Mouse (Mus musculus) urinary bladder, postnatal 4 days (tissue): ENCODE data around the gene Npvf.
A peak's percentile ranks its signal among the peaks of the same experiment; 100 is the strongest.

Experiments used
- DNase-seq, 2 experiments: peaks; one replicate each; pipeline ENCODE4 v3.0.0; 2021 to 2022; ENCODE audit warnings: low spot score in 2 of 2

Npvf gene

GRCm38 (mm10) chr6:50654356-50654755 is at the start of gene Npvf:
Npvf (minus strand) TSS chr6:50654439.
- DNase-seq: no peak

DNA sequence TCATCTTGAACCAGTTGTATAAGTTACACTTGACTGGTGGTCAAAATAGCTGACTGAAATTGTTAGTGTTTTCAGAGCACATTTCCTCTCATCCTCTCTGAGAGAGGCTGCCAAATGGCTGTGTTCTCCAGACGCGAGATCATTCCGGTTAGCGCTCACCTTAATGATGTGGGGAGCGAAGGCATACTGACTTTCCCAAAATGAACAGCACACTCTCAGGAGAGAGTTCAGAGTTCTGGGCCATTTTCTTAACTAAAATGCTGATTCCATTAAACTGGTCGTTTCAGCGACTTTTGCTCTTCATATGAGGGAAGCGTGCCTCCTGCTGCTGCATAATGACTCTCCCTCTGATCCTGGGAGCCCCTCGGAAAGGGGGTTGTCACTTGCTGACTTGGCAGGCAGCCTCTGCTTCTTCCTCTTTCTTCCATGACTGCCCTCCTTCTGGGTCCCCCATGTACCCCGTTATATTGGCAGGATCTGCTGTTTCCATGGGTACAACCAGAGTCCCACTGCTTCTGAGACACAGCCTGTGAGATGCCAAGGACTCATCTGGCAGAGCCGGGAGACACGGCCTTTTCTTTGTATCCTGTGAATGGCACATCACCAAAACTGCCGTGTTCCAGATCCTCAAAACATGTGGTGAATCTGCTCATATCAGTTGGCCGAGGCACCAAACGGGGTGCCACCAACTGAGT is 35.0 kb upstream of the Npvf start:
- DNase-seq: no peak

DNA sequence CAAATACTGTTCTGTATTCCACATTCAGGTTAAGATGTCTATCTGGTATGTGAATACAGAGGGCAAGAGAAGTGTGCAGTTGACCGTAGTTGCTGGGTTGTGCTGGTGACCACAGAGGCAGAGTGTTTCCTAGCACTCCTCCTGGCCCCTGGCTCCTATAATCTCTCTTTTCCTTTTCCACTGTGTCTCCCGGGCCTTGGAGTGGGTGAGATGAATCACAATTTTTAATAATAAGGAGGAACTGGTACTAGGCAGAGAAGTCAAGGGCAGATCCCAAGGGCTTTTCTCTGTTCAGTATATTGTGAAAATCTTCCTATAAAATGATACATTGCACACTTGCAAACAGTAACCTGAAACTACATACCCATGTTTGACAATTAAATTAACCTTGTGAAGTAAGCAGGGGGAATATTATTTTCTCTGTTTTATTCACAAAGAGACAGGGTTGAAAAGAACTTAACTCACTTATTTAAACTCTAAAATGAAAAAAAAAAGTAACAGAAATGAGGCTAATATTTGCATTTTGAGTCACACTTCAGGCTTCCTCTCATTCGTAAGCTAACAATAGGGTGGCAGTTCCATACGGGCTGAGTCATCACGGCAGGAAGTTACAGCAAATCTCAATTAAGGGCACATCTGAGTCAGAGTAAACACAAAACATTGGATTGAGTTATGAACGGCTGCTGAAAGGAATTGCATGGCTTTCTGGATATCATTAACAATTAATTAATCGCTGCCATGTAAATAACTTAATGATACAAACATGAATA is 30.6 kb upstream of the Npvf start:
- no peak for DNase-seq

- no peak for DNase-seq
These were observed 27.3 kb upstream of the Npvf start for GRCm38 (mm10) chr6:50681491-50681890.

GRCm38 (mm10) chr6:50680224-50681215 is 26.3 kb upstream of the Npvf start:
- no peak for DNase-seq

DNA sequence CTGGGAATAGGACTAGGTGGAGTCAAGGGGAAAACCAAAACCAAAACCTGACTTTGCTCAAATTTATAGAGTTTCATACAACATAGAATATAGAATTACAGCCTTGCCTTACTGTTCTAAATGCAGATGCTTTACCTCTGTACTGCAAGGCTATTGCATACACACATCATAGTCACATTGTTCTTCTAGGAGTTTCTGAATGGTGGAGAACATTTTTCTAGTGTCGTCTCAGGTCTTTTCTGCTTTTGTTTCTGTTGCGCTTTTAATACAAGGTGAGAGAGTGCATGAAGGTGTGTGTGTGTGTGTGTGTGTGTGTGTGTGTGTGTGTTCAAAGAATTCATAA is 25.2 kb upstream of the Npvf start:
- no peak for DNase-seq

GRCm38 (mm10) chr6:50678826-50679485 is 24.7 kb upstream of the Npvf start:
- DNase-seq: peak; percentile 65 to 75

DNA sequence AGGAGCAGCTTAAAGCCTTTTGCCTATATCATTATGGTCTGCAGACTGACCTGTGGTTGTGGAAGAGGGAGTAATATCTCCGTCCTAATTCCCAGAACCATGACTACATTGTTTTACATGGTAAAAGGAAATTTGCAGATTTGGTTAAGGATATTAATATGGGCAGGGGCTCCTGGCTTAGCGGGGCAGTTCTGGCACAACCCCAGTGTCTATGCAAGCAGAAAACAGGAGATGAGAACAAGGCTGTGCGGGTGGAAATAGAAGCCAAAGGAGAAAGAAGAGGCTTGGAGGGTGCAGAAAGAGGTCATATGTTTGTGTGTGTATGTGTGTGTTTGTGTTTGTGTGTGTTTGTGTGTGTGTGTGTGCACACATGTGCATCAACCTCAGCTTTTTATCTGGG is 17.0 kb upstream of the Npvf start:
- DNase-seq: no peak

- DNase-seq: no peak
These were observed 12.7 kb upstream of the Npvf start for GRCm38 (mm10) chr6:50666937-50667336.

DNA sequence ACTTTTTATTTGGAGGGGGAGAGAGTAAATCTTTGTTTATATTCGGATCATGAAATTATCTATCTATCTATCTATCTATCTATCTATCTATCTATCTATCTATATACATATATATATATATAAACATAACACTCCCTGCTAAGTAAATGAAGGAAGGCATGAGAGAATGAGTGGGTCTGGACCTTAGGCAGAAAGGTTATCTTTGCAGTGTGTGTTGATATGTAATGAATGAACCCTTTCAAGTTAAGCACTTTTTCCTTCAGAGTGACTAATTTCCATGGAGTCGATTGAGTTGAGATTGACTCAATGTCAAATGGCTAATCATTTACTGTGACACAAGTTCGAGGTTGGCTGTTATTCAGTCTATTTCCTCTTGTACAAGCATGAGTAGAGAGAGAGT is 10.8 kb upstream of the Npvf start:
- DNase-seq: no peak

DNA sequence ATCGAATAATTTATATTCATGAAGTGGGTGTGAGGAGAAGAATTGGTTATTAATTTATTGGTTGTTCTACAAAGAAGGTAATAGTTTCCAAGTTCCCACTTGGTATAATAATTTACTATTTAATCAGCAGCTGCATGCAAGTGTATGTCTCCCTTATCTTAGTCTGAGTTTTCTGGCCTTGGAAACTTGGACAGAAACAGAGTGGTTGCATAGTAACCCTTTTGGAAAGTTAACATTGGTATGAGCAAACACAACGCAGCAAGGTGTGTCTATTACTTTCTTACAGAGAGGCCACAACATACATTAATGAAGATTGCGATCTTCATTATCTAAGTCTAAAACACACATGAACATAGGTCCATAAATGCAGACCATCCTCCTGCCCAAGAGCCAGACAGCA is 10.0 kb upstream of the Npvf start:
- no peak for DNase-seq

DNA sequence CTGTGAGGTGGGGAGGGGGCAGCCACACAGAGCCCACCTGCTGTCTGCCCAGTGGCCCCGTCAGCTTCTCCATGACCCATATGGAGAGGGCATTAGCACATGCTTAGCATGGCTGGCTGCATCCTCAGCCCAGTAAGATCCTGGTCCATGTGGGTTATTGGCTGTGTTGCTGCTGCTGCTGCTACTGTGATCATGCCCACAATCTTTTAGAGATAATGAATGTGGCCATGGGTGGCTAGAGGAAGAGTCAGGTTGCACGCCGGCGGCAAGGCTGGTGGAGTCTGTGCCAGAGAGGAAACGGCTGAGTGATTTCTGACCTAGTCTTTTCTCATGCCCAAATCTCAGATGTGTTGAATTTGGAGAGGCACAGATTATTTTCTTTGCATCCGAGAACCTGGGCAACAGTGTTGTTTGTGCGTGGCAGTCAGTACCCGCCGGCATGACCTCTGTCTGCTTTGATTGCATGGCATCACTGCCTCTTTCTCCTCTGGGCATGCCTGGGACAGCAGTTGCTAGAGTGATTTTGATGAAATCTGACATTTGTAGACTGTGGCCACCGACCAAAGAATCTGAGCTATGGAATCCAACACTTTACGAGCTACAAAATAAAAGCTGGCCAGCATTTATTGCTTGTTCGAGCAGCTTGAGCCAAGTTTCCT is 8.8 kb upstream of the Npvf start:
- peak in 1 of 2 experiments; percentile 37 for DNase-seq

DNA sequence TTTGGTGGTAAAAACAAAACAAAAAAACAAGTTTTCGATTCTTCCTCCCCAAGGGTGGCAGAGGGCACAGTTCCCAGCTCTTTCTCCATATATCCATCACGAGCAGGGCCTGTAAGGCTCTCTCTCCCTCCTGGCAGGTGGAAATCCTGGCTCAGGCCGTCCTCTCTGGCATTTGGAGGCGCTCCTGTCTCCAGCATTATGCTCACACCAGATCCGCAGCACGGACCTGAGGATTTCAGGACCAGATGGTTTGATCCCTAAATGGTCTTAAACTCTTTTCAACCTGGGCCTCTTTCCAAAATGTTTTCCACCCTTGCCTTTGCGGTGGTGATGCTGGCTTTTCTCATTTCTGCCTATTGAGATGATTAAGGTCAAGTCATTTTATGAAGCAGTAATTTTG is 7.5 kb upstream of the Npvf start:
- no peak for DNase-seq

DNA sequence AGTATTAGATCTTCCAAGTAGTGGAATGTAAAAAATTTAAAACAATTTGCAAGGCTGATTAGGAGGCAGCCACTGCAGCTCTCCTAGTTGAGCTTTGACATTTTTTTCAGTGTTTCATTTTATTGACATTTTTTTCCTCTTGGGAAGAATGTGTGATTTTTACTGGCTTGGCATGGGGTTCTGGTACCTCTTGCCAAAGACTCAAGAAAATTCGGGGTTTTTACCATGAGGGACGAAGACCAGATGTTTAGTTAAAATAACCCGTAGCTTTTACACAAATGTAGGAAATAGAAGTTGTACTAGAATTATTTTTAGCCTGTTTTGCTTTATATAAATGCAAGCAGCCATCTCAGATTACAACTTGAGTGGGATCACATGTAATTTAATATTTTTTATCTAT is 4.2 kb upstream of the Npvf start:
- DNase-seq: peak in 1 of 2 experiments; percentile 41

DNA sequence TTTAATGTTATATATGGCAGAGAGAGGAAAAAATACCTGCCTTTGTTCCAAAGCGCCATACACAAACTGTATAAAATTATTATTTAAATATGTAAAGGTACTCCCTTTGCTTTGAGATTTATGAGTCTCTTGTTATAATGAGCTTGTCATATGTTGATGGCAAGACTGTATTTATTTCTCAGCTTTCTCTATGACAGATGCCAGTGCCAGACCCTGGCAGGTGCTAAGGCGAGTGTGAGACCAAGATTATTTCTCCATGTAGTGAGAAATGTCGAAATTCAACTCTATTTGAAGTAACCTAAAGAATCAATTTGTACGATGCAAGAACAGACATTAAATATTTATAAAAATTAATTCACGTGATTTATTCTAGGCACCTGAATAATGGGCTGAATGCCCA is 3.8 kb upstream of the Npvf start:
- DNase-seq: peak in 1 of 2 experiments; percentile 13

GRCm38 (mm10) chr6:50656426-50656825 is 2.2 kb upstream of the Npvf start:
- DNase-seq: peak in 1 of 2 experiments; percentile 5

DNA sequence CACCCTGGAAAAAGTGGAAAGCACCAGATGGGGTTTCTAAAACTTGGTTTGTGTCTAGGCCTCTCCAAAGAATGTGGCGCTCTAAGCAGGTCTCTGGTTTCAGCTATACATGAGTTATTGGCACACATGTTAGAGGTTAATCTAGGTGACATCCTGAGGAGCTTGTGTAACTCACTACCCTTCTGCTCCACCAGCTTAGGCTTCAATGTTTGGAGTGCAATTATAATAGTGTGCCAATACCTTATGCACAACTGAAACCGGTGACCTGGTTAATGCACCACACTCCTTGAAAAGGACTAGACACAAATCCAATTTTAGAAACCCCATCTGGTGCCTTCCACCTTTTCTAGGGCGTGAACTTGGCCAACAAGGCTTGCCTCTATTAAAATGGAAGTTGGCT is 1.7 kb upstream of the Npvf start:
- peak in 1 of 2 experiments; percentile 19 for DNase-seq

DNA sequence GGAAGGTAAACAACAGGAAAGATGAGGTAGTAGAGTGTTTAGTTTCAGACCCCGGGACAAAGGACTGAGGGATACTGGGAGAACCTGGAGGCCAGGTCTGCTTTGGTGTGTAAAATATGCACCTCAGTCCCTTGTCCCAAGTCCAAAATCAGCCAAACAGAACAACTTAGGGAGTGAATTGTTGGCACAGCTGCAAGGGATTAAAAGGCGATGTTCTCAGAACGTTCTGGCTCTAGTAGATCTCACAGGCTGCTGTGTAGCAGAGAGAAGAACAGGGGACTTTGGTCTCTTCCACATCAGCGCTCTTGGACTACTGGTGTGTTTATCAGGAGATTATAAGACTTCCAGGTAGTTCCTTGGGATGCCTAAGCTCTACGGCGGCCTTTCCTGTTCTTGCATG is 6.6 kb downstream of the Npvf start:
- no peak for DNase-seq

DNA sequence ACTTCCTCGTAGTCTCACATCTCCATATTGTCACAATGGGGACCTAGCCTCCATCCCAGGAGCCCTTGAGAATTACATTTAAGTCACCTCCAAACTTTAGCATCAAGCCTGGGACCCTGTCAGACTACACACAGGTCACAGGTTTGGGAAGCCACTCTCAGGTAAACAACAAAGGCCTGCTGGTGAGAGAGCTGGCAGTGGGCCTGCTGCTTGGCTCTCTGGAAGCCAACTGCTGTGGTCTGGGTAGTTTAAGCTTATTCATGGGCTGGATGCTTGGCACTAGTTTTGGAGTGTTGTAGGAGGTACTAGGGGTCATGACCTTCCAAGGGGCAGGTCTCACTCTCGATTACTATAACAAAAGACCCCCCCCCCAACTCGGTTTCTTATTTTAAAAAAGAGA is 7.6 kb downstream of the Npvf start:
- peak in 1 of 2 experiments; percentile 43 for DNase-seq

GRCm38 (mm10) chr6:50644701-50645100 is 9.5 kb downstream of the Npvf start:
- DNase-seq: no peak

- no peak for DNase-seq
These were observed 12.3 kb downstream of the Npvf start for GRCm38 (mm10) chr6:50641898-50642297.
